Mouse (Mus musculus): Measurements from ENCODE around the gene Ifi47. TPM values are rescaled to one million over a fixed set of nuclear protein-coding genes. Genes with fewer than 3 reads are reported as not detected.

The Ifi47 gene
- total and polyA plus RNA-seq, 3 experiments, result 2.3 to 6.2 (median 2.7) TPM

DNA sequence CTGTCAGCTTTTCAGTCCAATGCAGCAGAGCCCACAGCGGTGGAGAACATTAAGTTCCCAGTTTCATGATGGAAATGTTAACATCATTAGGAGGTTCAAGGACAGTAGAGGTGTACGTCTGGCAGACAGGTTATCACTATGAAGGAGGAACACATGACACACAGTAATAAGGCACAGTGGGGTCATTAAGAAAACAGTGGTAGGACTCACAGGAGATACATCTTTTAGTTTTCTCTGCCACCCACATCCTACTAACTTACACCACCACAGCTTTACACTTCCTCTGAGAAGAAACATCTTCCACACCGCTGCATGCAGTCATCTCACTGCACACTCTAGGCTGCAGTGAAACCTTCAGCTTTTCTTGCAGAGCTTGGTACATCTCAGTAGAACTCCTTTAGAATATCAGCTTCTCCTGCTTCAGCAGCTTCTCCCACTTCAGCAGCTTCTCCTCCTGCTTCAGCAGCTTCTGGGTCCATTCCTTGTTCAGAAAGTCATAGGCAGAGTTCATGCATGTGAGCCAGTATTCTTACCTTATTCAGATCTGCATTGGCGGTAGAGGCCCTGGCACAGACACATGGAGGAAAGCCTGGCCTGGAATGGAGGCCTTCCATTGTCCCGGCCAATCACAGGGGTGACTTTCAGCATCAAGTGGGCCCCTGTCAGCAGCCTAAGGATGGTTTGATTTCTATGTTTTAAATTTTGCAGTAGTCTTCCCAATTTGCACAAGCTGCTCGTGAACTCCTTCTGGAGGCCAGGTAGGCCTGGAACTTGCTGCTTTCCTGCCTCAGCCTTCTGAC is 17.7 kb downstream of the Ifi47 start:
- Histone ChIP-seq H3K9ac (ENCODE audit: insufficient read depth, low read depth) (no peak overlapping the region), H3K79me2 (replicated peaks; ENCODE audit: control insufficient read depth, extremely low read depth, insufficient read depth, poor library complexity, severe bottlenecking) (no peaks in the 10 kb centered on the region; the same call in 1 of the 2 replicates), H3K27me3 (replicated peaks) (no peaks in the 10 kb centered on the region), H3K4me1 (ENCODE audit: control insufficient read depth in 1 of 2, insufficient read depth in 2 of 2) (peaks cover 0 to under 1% of the 10 kb centered on the region in 2 experiments; a peak in 2 of 4 replicates), H3K27ac (ENCODE audit: insufficient read depth, low read depth) (no peak overlapping the region), H3K4me3 (replicated peaks in 1 of 3; ENCODE audit: low read depth in 2 of 3, low read length in 2 of 3, poor library complexity in 1 of 3) (no peak overlapping the region), H3K36me3 (replicated peaks in 1 of 2; ENCODE audit: control insufficient read depth in 1 of 2, insufficient read depth in 1 of 2, low read length in 1 of 2) (no peaks in the 10 kb centered on the region), H3K9me3 (replicated peaks; ENCODE audit: low read length) (no peaks in the 10 kb centered on the region), H3K4me2 (ENCODE audit: insufficient read depth, low read depth, poor library complexity, severe bottlenecking) (no peak overlapping the region)
- in situ Hi-C loops (cut with MboI; ENCODE audit: low pct_ligation_motif_present, low pct_unique_long_range_greater_than_20kb, low sequenced_read_pairs) (no loop called here), dilution Hi-C loops (cut with MboI; ENCODE audit: extremely low pct_ligation_motif_present, extremely low pct_unique_long_range_greater_than_20kb, low sequenced_read_pairs) (no loop called here)
- TF ChIP-seq MEF2A (IDR thresholded peaks at IDR 0.05; ENCODE audit: borderline replicate concordance, low read depth, low read length), result no peak
- no peak for TF ChIP-seq JUN (IDR thresholded peaks at IDR 0.05; ENCODE audit: insufficient read depth, low read depth, low read length)
- no peak for TF ChIP-seq POLR2AphosphoS2 (IDR thresholded peaks at IDR 0.05; ENCODE audit: low read depth, low read length)
- no peak for TF ChIP-seq KAT2A (IDR thresholded peaks at IDR 0.05; ENCODE audit: insufficient replicate concordance, low read length)
- TF ChIP-seq CTCF (conservative IDR thresholded peaks at IDR 0.05 in 1 of 2, IDR thresholded peaks at IDR 0.05 in 1 of 2; ENCODE audit: low read depth in 2 of 2, low read length in 2 of 2), result no peak
- no peak for TF ChIP-seq HCFC1 (IDR thresholded peaks at IDR 0.05; ENCODE audit: low read depth, low read length)
- TF ChIP-seq EP300 (IDR thresholded peaks at IDR 0.05; ENCODE audit: low read length), result no peak
- TF ChIP-seq USF2 (conservative IDR thresholded peaks at IDR 0.05; ENCODE audit: low read depth, low read length), result no peak
- TF ChIP-seq MAX (IDR thresholded peaks at IDR 0.05; ENCODE audit: low read length), result no peak
- TF ChIP-seq PAX5 (IDR thresholded peaks at IDR 0.05; ENCODE audit: low read length), result no peak
- TF ChIP-seq MYC (IDR thresholded peaks at IDR 0.05; ENCODE audit: low read depth, low read length), result no peak
- TF ChIP-seq E2F4 (IDR thresholded peaks at IDR 0.05; ENCODE audit: insufficient replicate concordance, low read depth, low read length), result no peak
- no peak for TF ChIP-seq TCF12 (IDR thresholded peaks at IDR 0.05; ENCODE audit: low read depth, low read length)
- TF ChIP-seq GABPA (IDR thresholded peaks at IDR 0.05; ENCODE audit: insufficient replicate concordance, low read depth, low read length), result no peak
- no peak for TF ChIP-seq POLR2A (IDR thresholded peaks at IDR 0.05; ENCODE audit: low read depth, low read length)
- no peak for TF ChIP-seq ETS1 (conservative IDR thresholded peaks at IDR 0.05; ENCODE audit: low read depth, low read length)
- TF ChIP-seq CHD1 (IDR thresholded peaks at IDR 0.05; ENCODE audit: low read depth, low read length), result no peak
- no peak for TF ChIP-seq SMC3 (IDR thresholded peaks at IDR 0.05; ENCODE audit: low read depth, low read length)
- DNase-seq (ENCODE audit: extremely low read depth), result no peak

DNA sequence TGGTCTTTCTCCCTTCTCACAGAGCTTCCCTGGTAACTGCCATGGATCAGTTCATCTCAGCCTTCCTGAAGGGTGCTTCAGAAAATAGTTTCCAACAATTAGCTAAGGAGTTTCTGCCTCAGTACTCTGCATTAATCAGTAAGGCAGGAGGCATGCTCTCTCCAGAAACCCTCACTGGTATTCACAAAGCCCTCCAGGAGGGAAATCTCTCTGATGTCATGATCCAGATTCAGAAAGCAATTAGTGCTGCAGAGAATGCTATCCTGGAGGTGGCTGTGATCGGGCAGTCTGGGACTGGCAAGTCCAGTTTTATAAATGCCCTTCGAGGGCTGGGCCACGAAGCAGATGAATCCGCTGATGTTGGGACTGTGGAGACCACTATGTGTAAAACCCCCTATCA is 19.0 kb downstream of the Ifi47 start:
- no peak for DNase-seq (ENCODE audit: extremely low read depth)
- Histone ChIP-seq H3K4me2 (ENCODE audit: insufficient read depth, low read depth, poor library complexity, severe bottlenecking) (no peak overlapping the region), H3K4me3 (replicated peaks in 1 of 3; ENCODE audit: low read depth in 2 of 3, low read length in 2 of 3, poor library complexity in 1 of 3) (no peak overlapping the region), H3K36me3 (replicated peaks in 1 of 2; ENCODE audit: control insufficient read depth in 1 of 2, insufficient read depth in 1 of 2, low read length in 1 of 2) (no peaks in the 10 kb centered on the region), H3K27ac (ENCODE audit: insufficient read depth, low read depth) (no peak overlapping the region), H3K79me2 (replicated peaks; ENCODE audit: control insufficient read depth, extremely low read depth, insufficient read depth, poor library complexity, severe bottlenecking) (no peaks in the 10 kb centered on the region), H3K27me3 (replicated peaks) (no peaks in the 10 kb centered on the region), H3K9ac (ENCODE audit: insufficient read depth, low read depth) (no peak overlapping the region), H3K4me1 (ENCODE audit: control insufficient read depth in 1 of 2, insufficient read depth in 2 of 2) (peaks cover 0 to 12% of the 10 kb centered on the region in 2 experiments; a peak in 2 of 4 replicates), H3K9me3 (replicated peaks; ENCODE audit: low read length) (no peaks in the 10 kb centered on the region)
- dilution Hi-C loops (cut with MboI; ENCODE audit: extremely low pct_ligation_motif_present, extremely low pct_unique_long_range_greater_than_20kb, low sequenced_read_pairs) (no loop called here), in situ Hi-C loops (cut with MboI; ENCODE audit: low pct_ligation_motif_present, low pct_unique_long_range_greater_than_20kb, low sequenced_read_pairs) (no loop called here)
- TF ChIP-seq MAFK (IDR thresholded peaks at IDR 0.05; ENCODE audit: insufficient replicate concordance, low read length) (no peak), RCOR1 (conservative IDR thresholded peaks at IDR 0.05; ENCODE audit: low read depth, low read length) (no peak)

Data from CH12.LX (cell line).